Mouse (Mus musculus) adrenal gland, postnatal 36 days (tissue): ENCODE measurements around the gene Cmtm7. TPM values are rescaled to one million over a fixed set of nuclear protein-coding genes. Genes with fewer than 3 reads are reported as not detected.
A peak's percentile ranks its signal among the peaks of the same experiment; 100 is the strongest.
"Not testable (repeated sequence)": the region's sequence is repeated elsewhere in the genome, so short reads cannot be mapped to it uniquely, and the experiment has no call there.

Source experiments
- DNase-seq, 2 experiments: peaks; one replicate each; pipeline ENCODE4 v3.0.0; 2021; ENCODE audit warnings: mixed read lengths in 1 of 2
- total RNA-seq, 2 experiments: library from RNA; stranded (reverse); gene quantifications; 2 replicates each; pipeline ENCODE4 v1.2.3; 2021

Cmtm7 gene
- total RNA-seq, 2 experiments from 2014 or later: 29.2 to 39.2 TPM

DNA sequence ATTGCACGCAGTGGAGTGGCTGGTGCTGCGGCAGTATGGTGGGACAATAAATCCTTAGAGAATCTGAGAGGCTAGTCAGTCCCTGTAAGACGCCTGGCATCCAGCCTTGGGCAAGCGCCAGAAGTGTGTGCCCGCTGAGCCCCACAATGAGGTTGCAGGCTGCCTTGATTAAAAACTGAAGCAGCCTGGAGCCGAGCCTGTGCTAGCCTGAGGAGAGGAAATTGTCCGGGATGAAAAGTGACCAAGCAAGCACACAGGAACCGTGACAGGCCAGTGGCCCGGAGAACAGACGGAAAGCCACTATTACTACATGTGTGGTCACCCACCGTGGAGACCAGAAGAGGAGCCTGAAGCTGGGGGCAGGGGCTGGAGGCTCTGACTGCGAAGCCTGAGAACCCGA lies 14.6 kb downstream of the Cmtm7 start:
- peak; percentile 77 to 78 for DNase-seq

- DNase-seq: peak in 1 of 2 experiments; percentile 62
Measured at GRCm38 (mm10) chr9:114763341-114763740, 18.3 kb downstream of the Cmtm7 start.

- no peak for DNase-seq
Measured at GRCm38 (mm10) chr9:114761848-114762247, 19.8 kb downstream of the Cmtm7 start.

GRCm38 (mm10) chr9:114760353-114760752 lies 21.3 kb downstream of the Cmtm7 start:
- no peak for DNase-seq

DNA sequence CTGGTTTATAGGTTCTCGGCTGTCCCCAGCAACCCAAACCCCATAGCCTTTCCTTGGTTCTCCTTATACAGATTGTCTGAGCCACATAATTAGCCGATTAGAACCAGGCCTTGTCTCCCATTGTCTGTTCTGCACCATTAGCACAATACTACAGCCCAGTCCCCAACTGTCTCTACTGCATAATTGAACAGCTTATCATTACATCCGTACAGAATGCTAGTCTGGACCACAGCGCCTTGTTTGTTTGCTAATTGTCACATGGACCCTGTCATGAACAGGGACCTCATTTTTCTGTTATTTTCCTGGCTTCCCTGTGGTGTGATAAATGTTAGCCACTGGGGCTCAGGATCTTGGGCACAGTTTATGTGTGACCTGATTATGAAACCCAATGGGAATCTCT lies 21.8 kb downstream of the Cmtm7 start:
- DNase-seq: no peak

DNA sequence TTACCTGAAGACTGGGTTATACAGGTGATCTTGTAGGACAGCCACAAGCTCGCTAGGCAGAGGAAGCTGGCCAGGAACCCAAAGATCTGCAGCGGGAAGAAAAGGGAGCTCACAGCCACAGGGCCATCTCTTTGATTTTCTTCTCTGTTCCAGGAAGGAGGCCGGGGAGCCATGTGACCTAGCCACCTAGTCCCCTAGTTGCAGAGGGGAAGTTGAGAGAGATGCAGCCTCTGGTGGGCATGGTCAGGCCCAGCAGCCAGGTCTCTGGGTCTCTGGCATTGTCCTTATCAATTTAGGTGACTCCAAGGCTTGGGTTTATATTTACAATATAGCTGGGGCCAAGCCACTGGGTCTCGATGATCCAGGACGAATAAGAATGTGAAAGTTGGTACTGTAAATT lies 22.9 kb downstream of the Cmtm7 start:
- DNase-seq: no peak

- no peak for DNase-seq
Measured at GRCm38 (mm10) chr9:114758272-114758671, 23.4 kb downstream of the Cmtm7 start.

DNA sequence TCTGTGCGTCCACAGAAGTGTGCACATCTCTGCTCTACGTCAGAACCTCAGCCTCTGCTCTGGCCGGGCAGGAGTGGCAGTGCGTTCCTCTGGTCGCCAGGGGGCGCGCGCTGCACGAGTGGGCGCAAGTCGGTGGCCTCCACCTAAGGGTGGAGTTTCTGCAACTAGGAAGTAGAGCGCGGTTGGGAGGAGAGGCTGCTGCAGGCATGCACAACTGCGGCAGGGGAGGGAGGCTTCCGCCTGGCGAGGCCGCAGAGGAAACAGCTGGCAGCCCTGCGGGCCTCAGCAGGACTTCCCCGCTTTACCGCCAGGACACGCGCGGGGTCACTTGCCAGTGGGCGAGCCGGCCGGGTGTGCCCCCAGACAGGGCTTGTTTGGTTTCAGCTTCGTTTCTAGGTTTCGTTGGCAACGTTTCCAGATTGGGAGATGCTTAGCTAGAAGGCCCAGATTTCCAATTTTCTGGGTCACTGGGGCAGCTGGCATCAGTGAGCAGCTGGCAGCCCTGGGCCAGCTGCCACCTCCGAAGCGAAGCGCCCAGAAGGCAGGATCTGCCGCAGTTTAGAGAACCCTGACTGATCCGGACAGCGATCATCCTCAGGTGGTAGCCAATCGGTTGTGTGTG lies 28.7 kb downstream of the Cmtm7 start:
- peak; percentile 97 for DNase-seq

GRCm38 (mm10) chr9:114752311-114752710 lies 29.3 kb downstream of the Cmtm7 start:
- DNase-seq: no peak

DNA sequence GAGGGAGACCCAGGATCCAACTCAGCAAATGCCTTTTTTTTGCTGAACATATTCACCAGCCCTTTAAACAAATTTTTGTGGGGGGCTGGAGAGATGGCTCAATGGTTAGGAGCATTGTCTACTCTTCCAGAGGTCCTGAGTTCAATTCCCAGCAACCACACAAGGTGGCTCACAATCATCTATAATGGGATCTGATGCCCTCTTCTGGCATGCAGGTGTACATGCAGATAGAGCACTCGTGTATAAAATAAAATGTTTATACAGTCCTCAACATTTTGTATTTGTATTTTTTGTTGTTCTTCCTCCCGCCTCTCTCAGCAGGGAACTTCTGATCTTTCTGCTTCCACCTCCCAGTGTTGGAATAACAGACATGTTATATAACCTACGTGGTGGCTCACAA lies 30.1 kb downstream of the Cmtm7 start:
- DNase-seq: no peak

DNA sequence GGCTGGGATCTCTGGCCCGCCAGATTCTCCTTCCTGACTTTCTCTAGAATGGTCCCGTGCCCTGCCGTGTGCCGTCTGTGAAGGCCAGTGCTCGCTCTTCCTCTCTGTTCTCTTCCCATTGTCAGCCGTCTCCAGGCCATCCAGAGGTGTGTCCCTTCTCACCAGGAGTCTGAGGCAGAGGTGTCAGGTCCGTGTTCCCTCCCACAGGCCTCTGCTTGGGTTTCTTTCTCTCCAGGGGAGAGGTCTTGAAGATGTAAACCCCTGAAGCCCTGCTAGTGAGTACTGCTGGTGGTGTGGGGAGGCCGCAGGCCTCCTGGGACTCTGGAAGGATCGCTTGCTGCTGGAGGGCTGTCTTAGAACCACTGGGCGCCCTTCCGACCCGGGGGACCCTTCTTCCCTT lies 34.2 kb downstream of the Cmtm7 start:
- DNase-seq: no peak

DNA sequence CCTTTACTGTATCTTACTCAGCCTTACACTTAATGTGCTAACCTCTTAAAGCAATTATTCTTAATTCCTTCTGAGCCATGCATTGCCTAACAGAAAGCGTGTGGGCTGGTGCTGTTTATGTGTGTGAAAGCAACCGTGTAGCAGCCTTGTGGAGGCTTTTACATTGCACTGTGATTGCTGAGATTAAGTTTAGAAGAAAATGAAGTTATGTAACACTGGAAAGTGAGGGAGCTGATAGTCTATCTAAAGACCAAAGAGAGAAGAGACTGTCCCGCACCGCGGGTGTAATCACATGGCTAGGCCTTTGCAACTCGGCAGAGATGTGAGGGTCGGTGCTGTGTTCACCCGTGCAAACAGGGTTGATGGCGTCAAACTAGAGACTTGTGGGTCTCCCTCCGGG lies 34.6 kb downstream of the Cmtm7 start:
- no peak for DNase-seq

DNA sequence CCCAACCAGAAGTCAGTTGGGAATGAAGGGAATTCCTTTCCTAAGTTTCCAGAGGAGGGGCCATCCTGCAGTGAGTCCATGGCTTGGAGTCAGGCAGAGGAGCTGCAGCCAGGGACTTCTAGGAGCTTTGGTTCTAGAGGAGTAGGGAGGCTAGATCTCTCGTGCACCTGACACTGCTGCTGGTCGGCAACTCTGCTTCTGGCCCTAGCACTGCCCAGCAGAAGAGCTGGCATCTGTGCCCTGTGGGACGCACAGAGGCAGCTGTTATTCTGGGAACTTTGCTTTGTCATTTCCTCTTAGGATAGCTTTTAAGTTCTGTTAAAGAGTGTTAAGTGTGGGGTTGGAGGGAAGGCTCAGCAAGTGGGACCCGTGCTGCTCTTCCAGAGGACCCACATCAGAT lies 36.0 kb downstream of the Cmtm7 start:
- no peak for DNase-seq

GRCm38 (mm10) chr9:114745163-114745562 lies 36.5 kb downstream of the Cmtm7 start:
- DNase-seq: no peak

GRCm38 (mm10) chr9:114742731-114743130 lies 38.9 kb downstream of the Cmtm7 start:
- DNase-seq: no peak

DNA sequence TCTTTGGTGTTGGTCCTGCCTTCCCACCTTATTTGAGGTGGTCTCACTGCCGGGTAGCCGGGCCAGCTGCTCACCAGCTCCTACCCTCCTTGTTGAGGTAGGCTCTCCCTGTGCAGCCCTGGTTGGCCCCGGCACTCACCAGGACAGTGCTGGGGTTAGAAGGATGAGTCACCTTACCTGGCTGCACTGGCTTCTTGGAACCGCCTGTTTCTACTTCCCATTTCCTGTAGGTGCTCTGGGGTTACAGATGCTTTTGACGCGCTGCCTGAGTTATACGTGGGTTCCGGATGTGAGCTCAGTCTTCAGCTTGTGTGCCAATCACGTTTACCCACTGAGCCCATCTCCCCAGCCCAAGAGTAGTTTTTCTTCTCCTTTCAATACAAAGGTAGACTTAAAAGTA lies 41.3 kb downstream of the Cmtm7 start:
- no peak for DNase-seq

DNA sequence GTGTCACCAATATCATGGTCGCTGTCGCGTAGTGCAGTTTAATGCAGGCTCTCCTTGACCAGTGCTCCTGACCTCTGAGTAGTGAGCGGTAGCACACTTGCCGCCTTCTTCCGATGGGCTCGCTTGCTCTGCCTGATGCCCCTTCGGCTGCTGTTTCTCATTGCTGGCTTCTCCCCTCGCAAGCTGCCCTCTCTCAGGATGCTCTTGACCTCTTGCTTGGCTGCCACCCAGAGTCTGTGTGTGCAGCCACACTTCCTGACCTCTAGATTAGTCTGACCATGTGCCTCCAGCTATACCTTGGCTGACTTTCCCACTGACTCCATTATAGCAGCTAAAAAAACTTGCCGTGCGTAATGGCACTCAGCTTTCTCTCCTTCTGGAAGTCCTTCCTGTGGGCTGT lies 45.2 kb downstream of the Cmtm7 start:
- DNase-seq: peak; percentile 62

GRCm38 (mm10) chr9:114733238-114733637 lies 48.4 kb downstream of the Cmtm7 start:
- no peak for DNase-seq

DNA sequence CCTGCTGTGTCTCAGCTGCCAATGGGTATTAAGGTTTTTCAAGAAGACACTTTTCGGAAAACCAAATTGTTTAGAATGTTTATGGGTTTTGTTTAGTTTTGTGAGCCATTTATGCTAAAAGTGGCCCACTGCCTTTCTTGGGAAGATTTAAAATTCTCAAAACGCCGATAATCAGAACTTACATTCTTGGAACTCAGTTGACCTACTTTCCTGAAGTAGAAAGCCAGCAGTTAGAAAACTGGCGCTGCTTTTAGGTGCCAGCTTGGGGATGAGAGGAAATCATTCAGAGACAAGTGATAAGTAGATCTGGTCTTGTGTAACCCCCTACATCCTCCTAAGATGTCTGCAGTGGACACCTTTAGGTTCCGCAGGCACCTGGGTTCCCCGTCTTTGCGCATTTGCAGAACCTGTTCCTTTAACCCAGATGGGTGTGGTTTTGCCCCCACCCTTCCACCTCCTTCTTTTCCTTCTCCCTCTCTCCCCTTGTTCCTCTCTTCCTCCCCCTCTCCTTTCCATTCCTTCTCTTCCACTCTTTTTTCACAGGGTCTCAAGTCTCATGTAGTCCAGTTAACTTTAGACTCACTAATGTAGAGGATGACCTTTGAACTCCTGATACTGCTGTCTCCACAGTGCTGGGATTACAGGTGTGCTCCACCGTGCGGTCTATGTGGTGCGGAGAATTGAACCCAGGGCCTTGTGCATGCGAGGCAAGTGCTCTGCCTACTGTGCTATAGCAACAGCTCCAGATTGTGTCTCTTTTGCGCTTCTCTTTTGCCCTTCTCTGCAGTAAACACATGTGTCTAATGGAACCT lies 49.6 kb downstream of the Cmtm7 start:
- DNase-seq: peak in 1 of 2 experiments; percentile 9

- DNase-seq: peak; percentile 98 to 99
Measured at GRCm38 (mm10) chr9:114731011-114731755, 50.5 kb downstream of the Cmtm7 start, which contains the start of gene Cmtm6. Gene Cmtm6 (plus strand): TSS chr9:114731116.

DNA sequence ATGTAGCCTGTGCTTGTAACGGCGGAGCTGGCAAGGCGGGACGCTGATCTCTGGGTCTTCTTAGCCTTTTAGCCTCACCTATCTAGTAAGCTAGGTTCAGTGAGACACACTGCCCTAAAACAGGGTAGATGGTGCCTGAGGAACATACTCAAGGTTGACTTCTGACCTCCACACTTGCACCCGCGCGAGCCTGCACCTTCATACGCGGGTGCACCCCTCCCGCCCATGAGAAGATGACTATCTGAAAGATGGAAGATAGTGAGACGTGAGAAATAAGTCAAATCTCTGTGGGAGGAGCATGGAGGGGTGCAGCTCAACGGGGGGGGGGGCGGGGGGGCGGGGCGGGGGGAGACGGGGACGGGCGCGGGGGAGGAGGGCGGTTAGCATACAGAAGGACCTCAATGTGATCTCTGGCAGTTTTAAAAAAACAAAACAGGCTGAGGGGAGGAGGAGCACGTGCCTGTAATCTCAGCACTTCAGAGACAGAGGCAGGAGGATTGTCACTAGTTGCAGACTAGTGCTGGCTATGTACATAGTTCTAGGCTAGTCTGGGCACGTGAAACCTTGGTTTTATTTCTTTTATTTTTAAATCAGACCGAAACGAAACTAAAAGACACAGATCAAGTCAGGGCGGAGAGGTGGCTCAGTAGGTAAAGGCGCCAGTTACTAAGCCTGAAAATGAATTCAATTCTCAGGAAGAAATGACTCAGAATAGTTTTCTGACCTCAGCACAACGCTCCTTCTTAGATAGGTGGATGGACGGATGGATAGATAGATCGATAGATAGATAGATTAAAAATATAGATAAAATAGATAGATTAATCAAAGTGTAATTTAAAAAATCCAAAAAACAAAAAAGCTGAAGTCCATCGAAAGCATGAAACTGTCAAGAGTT lies 51.5 kb downstream of the Cmtm7 start:
- DNase-seq: peak; percentile 24 to 48

DNA sequence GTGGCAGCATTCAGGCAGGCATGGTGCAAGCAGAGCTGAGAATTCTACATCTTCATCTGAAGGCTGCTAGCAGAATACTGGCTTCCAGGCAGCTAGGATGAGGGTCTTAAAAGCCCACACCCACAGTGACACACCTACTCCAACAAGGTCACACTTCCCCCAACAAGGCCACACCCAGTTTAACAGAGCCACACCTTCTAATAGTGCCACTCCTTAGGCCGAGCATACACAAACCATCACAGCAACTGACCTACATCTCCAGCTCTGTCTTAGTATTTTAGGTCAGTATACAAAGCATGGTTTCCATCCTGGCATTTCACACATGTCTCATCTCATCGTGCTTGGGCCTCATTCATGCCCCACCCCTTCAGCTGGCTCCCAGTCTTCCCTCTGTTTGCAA lies 53.2 kb downstream of the Cmtm7 start:
- DNase-seq: not testable (repeated sequence)
